Mouse (Mus musculus) gastrocnemius, adult 8-10 months (tissue): ENCODE results near the gene Gimap1. TPM values are rescaled to one million over a fixed set of nuclear protein-coding genes. Genes with fewer than 3 reads are reported as not detected.

ENCODE experiments used
- total RNA-seq, 4 experiments: library from RNA; stranded (reverse); gene quantifications; 2 replicates each; pipeline ENCODE4 v1.2.4; 2022

The Gimap1 gene
- total RNA-seq, 4 experiments from 2014 or later: 1.5 to 3.1 (median 2.2) TPM

Other genes with a start within 250 kb of the Gimap1 start
- 10 to 100 TPM; 41.6 to 49.2 (median 43.6) TPM for gene Atp6v0e2, start 201.4 kb upstream of the Gimap1 start, total RNA-seq
- 10 to 100 TPM; 20.8 to 25.0 (median 22.9) TPM for gene Lrrc61, start 184.3 kb upstream of the Gimap1 start, total RNA-seq
- 10 to 100 TPM in 2 of 4 experiments, 1 to 10 TPM in 2; 7.5 to 24.6 (median 14.4) TPM for gene Rarres2, start 166.3 kb upstream of the Gimap1 start, total RNA-seq
- not detected for gene Gm45021, start 149.4 kb upstream of the Gimap1 start, total RNA-seq
- 10 to 100 TPM; 28.9 to 35.0 (median 33.6) TPM for gene Repin1, start 145.2 kb upstream of the Gimap1 start, total RNA-seq
- 1 to 10 TPM in 2 of 4 experiments, not detected in 2; 4.4 to 9.4 TPM for gene Gm44965, start 145.1 kb upstream of the Gimap1 start, total RNA-seq
- 10 to 100 TPM in 2 of 4 experiments, 1 to 10 TPM in 2; 8.8 to 12.1 (median 9.9) TPM for gene Zfp775, start 137.0 kb upstream of the Gimap1 start, total RNA-seq
- gene AI854703, start 112.3 kb upstream of the Gimap1 start, total RNA-seq: 1 to 10 TPM in 1 of 4 experiments, under 1 TPM in 3; 0.56 to 1.2 (median 0.71) TPM
- 1 to 10 TPM; 1.3 to 2.0 (median 1.5) TPM for gene Gimap8, start 91.8 kb upstream of the Gimap1 start, total RNA-seq
- gene Gimap9, start 62.9 kb upstream of the Gimap1 start, total RNA-seq: 1 to 10 TPM in 1 of 4 experiments, under 1 TPM in 3; 0.40 to 1.0 (median 0.62) TPM
- gene Gimap4, start 54.5 kb upstream of the Gimap1 start, total RNA-seq: 1 to 10 TPM; 2.5 to 4.5 (median 3.9) TPM
- gene Gimap6, start 30.8 kb upstream of the Gimap1 start, total RNA-seq: 1 to 10 TPM; 8.4 to 9.9 (median 9.1) TPM
- gene Gm28053, start 20.4 kb upstream of the Gimap1 start, total RNA-seq: 1 to 10 TPM in 3 of 4 experiments, not detected in 1; 1.2 to 2.4 (median 1.4) TPM
- gene Gimap7, start 20.4 kb upstream of the Gimap1 start, total RNA-seq: not detected
- gene Gimap5, start 7.1 kb downstream of the Gimap1 start, total RNA-seq: 1 to 10 TPM in 3 of 4 experiments, under 1 TPM in 1; 0.82 to 1.5 (median 1.2) TPM
- not detected for gene Gimap3, start 31.8 kb downstream of the Gimap1 start, total RNA-seq
- gene Tmem176a, start 101.9 kb downstream of the Gimap1 start, total RNA-seq: 1 to 10 TPM; 1.3 to 4.8 (median 2.7) TPM
- 10 to 100 TPM in 1 of 4 experiments, 1 to 10 TPM in 3; 4.1 to 10.1 (median 7.2) TPM for gene Tmem176b, start 102.4 kb downstream of the Gimap1 start, total RNA-seq
- gene Aoc1, start 133.8 kb downstream of the Gimap1 start, total RNA-seq: not detected
- gene 1600015I10Rik, start 190.8 kb downstream of the Gimap1 start, total RNA-seq: not detected
- gene Doxl2, start 235.9 kb downstream of the Gimap1 start, total RNA-seq: not detected
- not detected for gene Svs1, start 247.8 kb downstream of the Gimap1 start, total RNA-seq